Mouse (Mus musculus) G1E (cell line): ENCODE measurements around the gene Gabrb2. TPM values are rescaled to one million over a fixed set of nuclear protein-coding genes. Genes with fewer than 3 reads are reported as not detected.

Source experiments
- ATAC-seq: 2 replicates; pipeline ENCODE4 v1.8.0; 2016; ENCODE audit warnings: mild to moderate bottlenecking; ENCODE audit not compliant: insufficient number of reproducible peaks, poor library complexity, low FRiP score, severe bottlenecking; ENCODE audit errors: extremely low read depth
- DNase-seq: peaks from one replicate; pipeline ENCODE4 v3.0.0; 2012; ENCODE audit warnings: low spot score
- H3K27me3 ChIP-seq: 2 replicates; pipeline ENCODE4 v1.6.1; 2012; ENCODE audit warnings: mild to moderate bottlenecking, low read length, inconsistent platforms; ENCODE audit not compliant: insufficient read depth
- H3K36me3 ChIP-seq: replicated peaks from 2 replicates; pipeline ENCODE3; 2012; ENCODE audit warnings: mild to moderate bottlenecking, inconsistent platforms
- H3K4me1 ChIP-seq: 2 replicates; pipeline ENCODE4 v1.6.1; 2012; ENCODE audit warnings: low read depth, low read length, inconsistent platforms, mixed read lengths; ENCODE audit not compliant: insufficient read depth
- H3K4me3 ChIP-seq: 2 replicates; pipeline ENCODE4 v1.5.1; 2012; ENCODE audit warnings: low read depth, mild to moderate bottlenecking, inconsistent platforms, low read length, moderate library complexity, mixed read lengths
- H3K9me3 ChIP-seq: replicated peaks from 2 replicates; pipeline ENCODE4 v1.6.1; 2012; ENCODE audit warnings: inconsistent platforms
- CTCF ChIP-seq: IDR thresholded peaks from 2 replicates; pipeline ENCODE4 v1.5.1; 2012; ENCODE audit warnings: low read depth, low read length, inconsistent platforms, mixed read lengths
- GATA1 ChIP-seq: IDR thresholded peaks from 2 replicates; pipeline ENCODE4 v1.6.1; 2012; ENCODE audit warnings: borderline replicate concordance, low read length, inconsistent platforms, mixed read lengths
- GATA2 ChIP-seq: IDR thresholded peaks from 2 replicates; pipeline ENCODE4 v1.6.1; 2012; ENCODE audit warnings: low read depth, low read length, inconsistent platforms, borderline replicate concordance
- POLR2AphosphoS5 ChIP-seq: IDR thresholded peaks from 2 replicates; pipeline ENCODE4 v1.6.1; 2012; ENCODE audit warnings: low read depth, low read length, inconsistent platforms; ENCODE audit not compliant: insufficient replicate concordance
- TAL1 ChIP-seq: conservative IDR thresholded peaks from 2 replicates; pipeline ENCODE4 v1.6.1; 2012; ENCODE audit warnings: low read depth, low read length, inconsistent platforms, mixed read lengths
- polyA plus RNA-seq: library from polyadenylated mRNA; stranded (reverse); fragments of >175 nt; gene quantifications from 2 replicates; pipeline ENCODE4 v1.2.3, GENCODE M21; 2012
- total RNA-seq, 2 experiments: library from RNA; stranded (forward) in 1 of 2; stranded (reverse) in 1 of 2; fragments of 200-1000 nt in 1 of 2; fragments of >200 nt in 1 of 2; fragmentation: Nextera tagmentation in 1 of 2; gene quantifications; 2 replicates each; pipeline ENCODE4 v1.2.3; 2014 to 2017

The Gabrb2 gene
- total RNA-seq (2014; fragmentation: Nextera tagmentation) = not detected in 2 replicates
- total RNA-seq (2017) = 0.05 and 0.17 TPM in 2 replicates
- polyA plus RNA-seq = not detected in 2 replicates

DNA sequence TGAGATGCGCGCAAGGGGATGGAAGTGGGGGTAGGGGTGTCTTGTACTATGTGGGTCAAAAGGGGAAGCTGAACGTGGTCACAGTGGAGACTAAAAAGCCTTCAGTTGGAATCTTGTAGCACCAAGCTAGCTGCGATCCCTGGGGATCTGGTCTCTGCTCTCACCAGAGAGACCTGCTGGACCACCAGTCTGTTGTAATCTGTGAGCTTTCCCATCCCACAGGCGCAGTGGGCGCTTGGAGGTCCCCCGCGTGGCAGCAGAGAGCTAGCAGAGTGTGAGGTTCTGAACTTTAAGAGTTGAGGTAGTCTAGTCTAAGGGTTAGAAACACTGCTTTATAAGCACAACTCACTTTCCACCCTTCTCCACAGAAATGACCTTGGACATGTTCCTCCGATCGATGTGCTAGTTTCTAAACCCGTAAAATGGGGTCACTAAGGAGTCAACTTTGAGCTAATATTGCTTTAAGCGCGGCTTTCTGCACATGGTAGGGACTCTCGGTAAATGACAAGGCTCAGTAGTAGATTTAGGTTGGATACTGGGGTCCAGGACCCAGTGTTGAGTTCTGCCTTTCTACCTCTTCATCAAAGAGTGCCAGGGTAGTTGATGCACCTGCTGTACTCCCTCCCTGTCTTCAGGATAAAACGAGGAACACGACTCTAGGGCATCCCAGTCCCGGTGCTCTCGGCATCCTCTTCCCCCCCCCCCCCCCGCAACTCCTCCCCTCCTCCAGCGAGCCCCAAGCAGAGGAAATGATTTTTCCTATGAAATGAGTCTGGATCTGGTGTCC, at the start of gene Gabrb2:
Gene Gabrb2 (plus strand): TSS at position 762 of the 787 bp plus-strand sequence.
- Histone ChIP-seq H3K36me3 (no peaks in the 10 kb centered on the region), H3K27me3 (no peaks in the 10 kb centered on the region), H3K4me3 (no peak within 1 kb of the TSS), H3K9me3 (peaks cover 7% of the 10 kb centered on the region), H3K4me1 (no peaks in the 10 kb centered on the region)
- TF ChIP-seq CTCF (no peak), GATA2 (no peak), POLR2AphosphoS5 (no peak), GATA1 (no peak), TAL1 (no peak)
- no peak for ATAC-seq
- no peak for DNase-seq

DNA sequence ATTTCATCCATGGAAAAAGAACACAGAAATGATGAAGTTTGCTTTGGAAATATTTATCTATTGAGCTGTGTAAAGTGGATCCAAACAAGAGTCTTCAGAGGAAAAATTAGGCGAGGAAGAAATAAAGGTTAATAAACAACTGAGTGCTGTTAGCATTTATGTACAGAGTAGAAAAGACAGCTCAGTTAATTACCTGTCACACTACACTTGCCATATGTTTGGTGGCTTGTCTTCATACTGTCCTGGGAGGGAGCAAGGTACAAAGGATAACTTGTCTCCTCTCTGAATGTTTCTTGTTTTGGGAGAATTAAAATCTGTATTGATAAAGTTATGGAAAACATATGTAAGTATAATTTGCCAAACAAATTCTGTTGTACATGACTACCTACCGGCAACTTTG, 40.6 kb upstream of the Gabrb2 start:
- Histone ChIP-seq H3K9me3 (no peaks in the 10 kb centered on the region), H3K27me3 (no peaks in the 10 kb centered on the region), H3K4me3 (no peak overlapping the region), H3K4me1 (no peaks in the 10 kb centered on the region), H3K36me3 (no peaks in the 10 kb centered on the region)
- ATAC-seq (no peak), DNase-seq (no peak)
- TF ChIP-seq GATA2 = no peak
- TF ChIP-seq GATA1 = no peak
- no peak for TF ChIP-seq TAL1
- TF ChIP-seq CTCF = no peak
- no peak for TF ChIP-seq POLR2AphosphoS5

DNA sequence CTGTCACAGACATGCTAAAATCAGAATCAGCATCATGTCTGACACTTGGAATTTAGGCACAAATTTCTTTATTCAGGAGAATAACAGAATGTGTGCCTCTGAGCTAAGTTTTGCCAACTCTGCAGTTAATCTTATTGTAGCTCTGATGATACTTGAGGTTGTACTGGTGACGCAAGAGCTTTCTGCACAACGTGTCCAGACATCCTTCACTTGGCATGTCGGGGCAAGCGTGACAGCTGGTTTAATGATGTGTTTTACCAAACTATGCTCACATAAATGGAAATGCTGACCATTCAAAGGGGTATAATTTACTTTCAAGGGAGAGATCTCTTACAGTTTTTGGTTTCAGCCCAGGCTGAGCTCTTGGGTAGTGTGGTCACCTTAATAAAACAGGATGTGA, 33.1 kb upstream of the Gabrb2 start:
- no peak for ATAC-seq
- H3K36me3 ChIP-seq = no peaks in the 10 kb centered on the region
- DNase-seq = no peak
- no peak overlapping the region for H3K4me3 ChIP-seq
- H3K9me3 ChIP-seq = no peaks in the 10 kb centered on the region
- H3K27me3 ChIP-seq = no peaks in the 10 kb centered on the region
- no peaks in the 10 kb centered on the region for H3K4me1 ChIP-seq
- no peak for TF ChIP-seq TAL1
- no peak for TF ChIP-seq CTCF
- TF ChIP-seq GATA2 = no peak
- no peak for TF ChIP-seq GATA1

DNA sequence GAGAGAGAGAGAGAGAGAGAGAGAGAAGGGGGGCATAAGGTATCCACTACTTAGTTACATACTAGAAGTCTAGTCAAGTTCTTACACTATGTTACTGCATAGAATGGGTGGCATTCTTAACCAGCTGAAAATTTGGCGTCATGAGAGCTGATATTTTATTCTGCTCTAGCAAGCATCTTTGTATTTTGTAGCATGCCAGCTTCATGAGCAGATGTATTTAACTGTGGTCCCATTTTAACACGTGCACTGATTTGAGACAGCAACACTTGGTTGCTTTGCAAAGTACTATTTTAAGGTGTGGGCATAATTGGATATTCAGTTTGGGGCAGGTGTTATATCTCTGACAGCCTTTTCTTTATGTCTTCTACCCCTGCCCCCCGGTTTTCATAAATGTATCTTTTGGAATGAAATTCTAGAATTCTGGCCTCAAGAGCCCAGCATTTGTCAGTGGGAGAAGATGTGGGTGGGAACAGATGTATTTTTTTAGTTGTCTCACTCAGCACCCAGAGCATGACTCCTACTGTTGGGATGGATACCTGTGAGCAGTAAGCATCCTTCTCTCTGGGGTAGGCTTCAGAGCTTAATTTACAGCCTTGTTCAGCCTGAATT, 28.8 kb upstream of the Gabrb2 start:
- Histone ChIP-seq H3K4me3 (no peak overlapping the region), H3K36me3 (no peaks in the 10 kb centered on the region), H3K27me3 (no peaks in the 10 kb centered on the region), H3K9me3 (no peaks in the 10 kb centered on the region), H3K4me1 (no peaks in the 10 kb centered on the region)
- TF ChIP-seq POLR2AphosphoS5 (no peak), GATA2 (no peak), GATA1 (no peak), TAL1 (no peak), CTCF (no peak)
- ATAC-seq = no peak
- DNase-seq = no peak

DNA sequence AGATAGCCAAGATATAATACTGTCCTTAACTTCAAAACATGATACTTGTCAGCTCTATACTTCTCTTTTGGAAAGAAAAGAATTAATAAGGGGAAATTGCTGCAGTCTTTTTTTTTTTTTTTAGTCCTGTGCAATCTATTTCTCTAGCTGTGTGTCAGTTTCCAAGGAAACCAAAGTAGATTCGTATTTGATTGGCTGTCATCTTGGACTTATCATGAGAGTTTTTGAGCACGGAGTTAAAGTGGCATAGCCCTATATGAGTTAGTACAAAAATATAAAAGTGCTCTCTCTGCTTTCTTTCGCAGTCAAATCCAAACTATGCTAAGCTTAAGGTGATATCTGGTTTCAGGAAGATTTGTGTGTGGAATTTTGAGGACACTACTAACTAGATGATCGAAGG, 26.1 kb upstream of the Gabrb2 start:
- TF ChIP-seq POLR2AphosphoS5 (no peak), TAL1 (no peak), CTCF (no peak), GATA2 (no peak), GATA1 (no peak)
- H3K36me3 ChIP-seq = no peaks in the 10 kb centered on the region
- H3K4me3 ChIP-seq = no peak overlapping the region
- no peaks in the 10 kb centered on the region for H3K4me1 ChIP-seq
- no peaks in the 10 kb centered on the region for H3K27me3 ChIP-seq
- no peaks in the 10 kb centered on the region; the same call in 1 of the 2 replicates for H3K9me3 ChIP-seq
- ATAC-seq (no peak), DNase-seq (no peak)

DNA sequence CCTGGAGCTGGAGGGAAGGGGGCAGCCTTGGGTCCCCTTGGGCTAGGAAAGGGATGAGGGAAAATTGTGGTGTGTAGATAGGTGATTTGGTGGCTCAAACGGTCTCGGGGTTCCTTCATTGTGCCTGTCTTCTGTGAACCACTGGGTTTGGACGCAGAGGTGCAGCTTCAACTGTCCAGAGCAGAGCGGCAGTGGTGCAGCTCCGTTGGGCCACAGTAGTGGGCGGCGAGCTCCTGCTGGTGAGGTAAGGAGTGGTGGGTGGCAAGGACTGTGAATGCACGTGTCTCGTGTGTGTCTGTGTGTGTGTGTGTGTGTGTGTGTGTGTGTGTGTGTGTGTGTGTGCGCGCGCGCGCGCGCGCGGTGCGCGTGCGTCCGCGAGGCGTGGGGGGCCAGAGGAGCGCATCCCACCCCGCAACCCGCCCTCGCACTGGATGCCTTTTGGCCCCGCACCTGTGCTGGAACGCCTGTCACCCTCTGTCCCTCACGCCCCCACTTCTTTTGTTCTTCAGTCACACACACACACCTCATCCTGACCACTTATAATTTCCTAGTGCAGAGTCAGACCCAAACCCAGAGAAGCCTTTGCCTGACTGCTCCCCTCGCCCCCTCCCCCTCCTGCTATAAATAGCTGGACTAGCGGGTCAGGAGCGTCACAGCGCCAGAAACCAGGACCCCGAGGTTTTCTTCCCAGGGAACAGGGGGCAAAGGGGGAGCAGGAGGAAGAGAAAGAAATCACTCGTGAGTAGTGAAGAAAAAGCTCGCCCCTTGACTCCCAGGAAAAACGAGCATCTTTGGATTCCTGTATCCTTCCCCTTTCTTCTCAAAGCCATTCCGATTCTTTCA, 455 bp downstream of the Gabrb2 start:
- Histone ChIP-seq H3K27me3 (no peaks in the 10 kb centered on the region), H3K36me3 (no peaks in the 10 kb centered on the region), H3K9me3 (peaks cover 7% of the 10 kb centered on the region), H3K4me1 (no peaks in the 10 kb centered on the region), H3K4me3 (no peak overlapping the region)
- ATAC-seq (no peak), DNase-seq (no peak)
- TF ChIP-seq POLR2AphosphoS5 (no peak), CTCF (no peak), GATA2 (no peak), TAL1 (no peak), GATA1 (no peak)
